9 mouse cellular contexts compared by ENCODE assay signal in the genomic region with DNA sequence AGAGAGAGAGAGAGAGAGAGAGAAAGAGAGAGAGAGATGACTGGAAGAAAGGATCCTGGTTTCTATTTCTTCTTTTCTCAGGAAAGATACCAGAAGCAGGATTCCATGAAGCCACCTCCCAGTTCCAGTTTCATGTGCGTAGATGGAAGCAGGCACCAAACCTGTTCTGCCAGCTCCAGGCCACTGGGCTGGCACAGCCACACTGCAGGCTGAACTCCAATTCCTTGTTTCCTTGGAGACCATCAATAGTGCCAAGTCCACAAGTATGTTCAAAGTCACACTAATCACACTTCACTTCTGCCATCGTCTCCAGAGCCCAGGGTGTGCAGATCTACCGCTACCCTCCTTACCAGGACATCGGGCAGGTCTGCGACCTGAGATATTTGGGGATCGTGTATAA. TPM values are rescaled to one million over a fixed set of nuclear protein-coding genes. Genes with fewer than 3 reads are reported as not detected.
DNase-seq lines count a peak whose midpoint lies in the region; ATAC-seq and TF ChIP-seq lines count a peak whose summit lies in the region.
"Had no signal": no experiment of that assay in that cellular context is flagged by ENCODE, and none has a peak within 500 bp of the region (broad histone marks: within the 10 kb centered on the region; RNA-seq: fewer than 3 reads in every experiment).

No protein-coding gene starts in this region.

- WGBS in liver, adult 2 months = 70% methylated on average over 6 of the region's 6 CpGs
- WGBS in liver, embryonic 11.5 days = 84% methylated on average over 6 of the region's 6 CpGs
- WGBS in stomach, embryonic 14.5 days = 73% methylated on average over 6 of the region's 6 CpGs

- ATAC-seq in liver, embryonic 11.5 days (replicated peaks; ENCODE audit: low FRiP score) = no peak
- ATAC-seq in stomach, embryonic 14.5 days (ENCODE audit: insufficient number of reproducible peaks, insufficient read depth, low FRiP score, low read depth) = peak; percentile 57; the same call in 1 of the 2 replicates

- no peak for TF ChIP-seq POLR2A in liver, adult 2 months (IDR thresholded peaks at IDR 0.05; ENCODE audit: extremely low read depth, insufficient read depth, low read length)

- no peaks in the 10 kb centered on the region for H3K36me3 ChIP-seq in liver, adult 2 months (ENCODE audit: control insufficient read depth, insufficient read depth, low read length)
- H3K36me3 ChIP-seq in liver, embryonic 11.5 days (ENCODE audit: control insufficient read depth, insufficient read depth, low read length) = no peaks in the 10 kb centered on the region
- H3K36me3 ChIP-seq in stomach, embryonic 14.5 days (ENCODE audit: control insufficient read depth, insufficient read depth, low read length) = no peaks in the 10 kb centered on the region
- H3K36me3 ChIP-seq: liver, embryonic 15.5 days had no signal

- no peaks in the 10 kb centered on the region for H3K27me3 ChIP-seq in liver, adult 2 months (ENCODE audit: control insufficient read depth, insufficient read depth, low read length)
- no peaks in the 10 kb centered on the region for H3K27me3 ChIP-seq in liver, embryonic 11.5 days (replicated peaks; ENCODE audit: control insufficient read depth, insufficient read depth, low read length)
- no peaks in the 10 kb centered on the region for H3K27me3 ChIP-seq in stomach, embryonic 14.5 days (ENCODE audit: control insufficient read depth, insufficient read depth, low read length)
- H3K27me3 ChIP-seq: liver, embryonic 15.5 days had no signal

- peak; percentile 62 to 64 for DNase-seq in cerebellum, postnatal 14 days
- no peak for DNase-seq in cerebellum, adult 9-11 months
- DNase-seq in liver, adult 2 months (ENCODE audit: extremely low read depth, low read depth, low spot score) = peak; percentile 36
- DNase-seq in liver, embryonic 11.5 days (ENCODE audit: low spot score) = no peak
- DNase-seq in lung, adult 18-20 months = peak; percentile 79 to 87
- no peak for DNase-seq in right cerebral cortex, adult 18-20 months
- DNase-seq in right cerebral cortex, postnatal 14 days = no peak

- H3K9me3 ChIP-seq in liver, embryonic 11.5 days (ENCODE audit: control insufficient read depth, low read length) = no peaks in the 10 kb centered on the region
- H3K9me3 ChIP-seq in stomach, embryonic 14.5 days (ENCODE audit: control insufficient read depth, low read depth, low read length) = no peaks in the 10 kb centered on the region
- H3K9me3 ChIP-seq: liver, embryonic 15.5 days had no signal

- no peak overlapping the region for H3K4me3 ChIP-seq in liver, adult 2 months (ENCODE audit: insufficient read depth, low read depth, low read length)
- no peak overlapping the region for H3K4me3 ChIP-seq in liver, embryonic 11.5 days (ENCODE audit: low read depth, low read length)
- no peak overlapping the region for H3K4me3 ChIP-seq in stomach, embryonic 14.5 days (ENCODE audit: low read depth, low read length)
- H3K4me3 ChIP-seq: liver, embryonic 15.5 days had no signal

- TF ChIP-seq CTCF in liver, adult 2 months (IDR thresholded peaks at IDR 0.05; ENCODE audit: low read depth, low read length) = no peak

- H3K27ac ChIP-seq in liver, adult 2 months (replicated peaks; ENCODE audit: insufficient read depth, low read depth, low read length) = no peak overlapping the region
- no peak overlapping the region for H3K27ac ChIP-seq in liver, embryonic 11.5 days (ENCODE audit: low read depth, low read length)
- H3K27ac ChIP-seq in stomach, embryonic 14.5 days (ENCODE audit: low read length) = no peak overlapping the region
- H3K27ac ChIP-seq: liver, embryonic 15.5 days had no signal

- no peaks in the 10 kb centered on the region for H3K79me2 ChIP-seq in liver, adult 2 months (ENCODE audit: control insufficient read depth, insufficient read depth, low read length)

- H3K4me2 ChIP-seq in liver, embryonic 11.5 days = no peak overlapping the region
- no peak overlapping the region for H3K4me2 ChIP-seq in stomach, embryonic 14.5 days (replicated peaks; ENCODE audit: low read depth, low read length)
- H3K4me2 ChIP-seq: liver, embryonic 15.5 days had no signal

- no peak overlapping the region for H3K9ac ChIP-seq in liver, adult 2 months (ENCODE audit: low read depth, low read length)
- no peak overlapping the region for H3K9ac ChIP-seq in liver, embryonic 11.5 days (ENCODE audit: low read depth, low read length)
- no peak overlapping the region for H3K9ac ChIP-seq in stomach, embryonic 14.5 days (replicated peaks; ENCODE audit: low read depth, low read length)
- H3K9ac ChIP-seq: liver, embryonic 15.5 days had no signal

- H3K4me1 ChIP-seq in liver, adult 2 months (ENCODE audit: control insufficient read depth, insufficient read depth, low read length) = peaks cover 6% of the 10 kb centered on the region; the same call in 1 of the 2 replicates
- peaks cover 2% of the 10 kb centered on the region; the same call in 1 of the 2 replicates for H3K4me1 ChIP-seq in liver, embryonic 11.5 days (replicated peaks; ENCODE audit: control insufficient read depth, insufficient read depth, low read length)
- H3K4me1 ChIP-seq in stomach, embryonic 14.5 days (ENCODE audit: control insufficient read depth, insufficient read depth, low read length) = peaks cover 7% of the 10 kb centered on the region; the same call in 1 of the 2 replicates
- H3K4me1 ChIP-seq: liver, embryonic 15.5 days had no signal

RNA-seq across cellular contexts. Expression of a gene that starts 15.2 kb away (rescaled TPM):
- 386 and 431 TPM in 2 replicates for total RNA-seq in liver, adult 2 months (2014; rRNA removed)
- polyA plus RNA-seq in liver, adult 2 months (2012; rRNA removed) = 134 and 159 TPM in 2 replicates
- 28.7 and 31.0 TPM in 2 replicates for polyA plus RNA-seq in liver, embryonic 11.5 days (2014; fragmentation: Nextera tagmentation; extraction: Ambion mirVana)
- polyA plus RNA-seq in stomach, embryonic 14.5 days (2014; fragmentation: Nextera tagmentation; extraction: Ambion mirVana) = 23.6 and 26.8 TPM in 2 replicates

Comparison
In these comparisons a context has a peak if more than half of its experiments do, and no peak if none do; other contexts are left out.
1. DNase-seq: peak in cerebellum, postnatal 14 days (2 of 2), liver, adult 2 months (single experiment) and lung, adult 18-20 months (2 of 2); none in cerebellum, adult 9-11 months (single experiment), liver, embryonic 11.5 days (single experiment), right cerebral cortex, adult 18-20 months (single experiment) and right cerebral cortex, postnatal 14 days (single experiment).